Mouse (Mus musculus): ENCODE data around the gene Pcnt. TPM values are rescaled to one million over a fixed set of nuclear protein-coding genes. Genes with fewer than 3 reads are reported as not detected.

The Pcnt gene
- polyA plus RNA-seq, 1 experiment from 2014 or later, result 5.9 TPM

DNA sequence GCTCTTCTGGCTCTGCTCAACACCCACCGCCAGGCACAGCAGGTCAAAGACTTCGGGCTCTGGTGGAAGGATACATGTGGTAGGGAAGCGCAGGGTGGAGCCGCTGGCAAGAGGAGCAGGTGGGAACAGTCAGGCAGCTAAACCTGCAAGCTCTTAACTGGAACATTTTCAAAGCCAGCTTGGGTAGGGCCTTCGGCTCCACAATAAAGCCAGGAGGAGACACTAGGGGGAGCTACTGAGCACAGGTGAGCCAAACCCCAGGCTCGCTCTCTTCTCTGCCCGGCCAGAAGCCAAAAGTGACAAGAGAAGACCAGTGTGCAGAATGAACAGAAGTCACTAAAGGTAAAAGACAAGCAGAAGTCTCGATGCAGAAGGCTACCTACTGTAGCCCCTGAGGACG lies 50.8 kb downstream of the Pcnt start:
- H3K27me3 ChIP-seq (replicated peaks), result no peaks in the 10 kb centered on the region
- H3K36me3 ChIP-seq, result peaks cover 45% of the 10 kb centered on the region
- H3K9me3 ChIP-seq (replicated peaks), result no peaks in the 10 kb centered on the region
- H3K4me2 ChIP-seq, result no peak overlapping the region
- WGBS, result 86% methylated on average over 9 of the region's 9 CpGs
- no peak overlapping the region for H3K27ac ChIP-seq (replicated peaks)
- no peak overlapping the region for H3K9ac ChIP-seq (replicated peaks)
- no peak for ATAC-seq (ENCODE audit: low FRiP score)
- no peak overlapping the region for H3K4me3 ChIP-seq (replicated peaks)
- no peaks in the 10 kb centered on the region for H3K4me1 ChIP-seq

DNA sequence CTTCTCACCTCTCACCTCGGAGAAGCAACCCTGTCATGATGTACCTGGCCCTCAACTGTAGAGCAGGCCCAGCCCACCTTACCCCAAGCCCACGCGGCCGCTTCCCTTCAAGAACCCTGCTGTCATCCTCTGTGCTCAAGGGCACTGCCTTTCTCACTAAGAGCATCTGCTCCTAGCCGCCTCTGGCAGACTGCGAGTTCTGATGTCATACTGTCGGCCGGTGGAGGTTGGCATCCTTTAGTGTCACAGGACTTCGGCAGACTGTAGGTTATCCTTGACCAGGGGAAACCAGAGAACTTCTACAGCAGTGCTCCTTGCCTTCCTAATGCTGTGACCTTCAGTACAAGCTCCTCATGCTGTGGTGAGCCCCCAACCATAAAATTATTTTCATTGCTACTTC lies 51.4 kb downstream of the Pcnt start:
- no peaks in the 10 kb centered on the region for H3K9me3 ChIP-seq (replicated peaks)
- H3K36me3 ChIP-seq, result peaks cover 46% of the 10 kb centered on the region
- no peak overlapping the region for H3K9ac ChIP-seq (replicated peaks)
- no peak overlapping the region for H3K27ac ChIP-seq (replicated peaks)
- ATAC-seq (ENCODE audit: low FRiP score), result no peak
- 95% methylated on average over 9 of the region's 9 CpGs for WGBS
- H3K4me3 ChIP-seq (replicated peaks), result no peak overlapping the region
- no peaks in the 10 kb centered on the region for H3K27me3 ChIP-seq (replicated peaks)
- H3K4me2 ChIP-seq, result no peak overlapping the region
- no peaks in the 10 kb centered on the region for H3K4me1 ChIP-seq

GRCm38 (mm10) chr10:76374981-76375380 lies 67.6 kb downstream of the Pcnt start:
- H3K4me2 ChIP-seq, result no peak overlapping the region
- no peak overlapping the region for H3K4me3 ChIP-seq (replicated peaks)
- H3K9ac ChIP-seq (replicated peaks), result no peak overlapping the region
- no peaks in the 10 kb centered on the region for H3K9me3 ChIP-seq (replicated peaks)
- H3K27me3 ChIP-seq (replicated peaks), result no peaks in the 10 kb centered on the region
- no peaks in the 10 kb centered on the region for H3K4me1 ChIP-seq
- WGBS, result 92% methylated on average over 18 of the region's 18 CpGs
- no peak for ATAC-seq (ENCODE audit: low FRiP score)
- no peak overlapping the region for H3K27ac ChIP-seq (replicated peaks)
- peaks cover 43% of the 10 kb centered on the region for H3K36me3 ChIP-seq

DNA sequence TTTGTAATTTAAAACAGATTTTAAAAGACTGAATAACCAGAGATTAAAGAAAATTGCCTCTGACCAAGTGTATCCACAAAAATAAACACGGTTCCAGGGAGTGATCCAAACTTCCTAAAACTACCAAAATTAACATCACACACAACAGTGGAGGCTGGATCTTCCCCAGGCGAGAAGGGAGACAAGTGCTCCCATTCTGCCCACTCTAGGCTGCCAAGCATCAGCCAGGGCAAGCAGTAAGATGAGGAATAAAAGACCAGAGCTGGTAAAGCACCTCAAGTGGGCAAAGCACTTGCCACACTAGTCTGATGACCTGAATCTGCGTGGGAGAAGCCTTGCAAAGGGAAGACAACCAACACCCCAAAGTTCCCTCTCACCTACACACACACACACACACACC lies 70.8 kb downstream of the Pcnt start:
- Histone ChIP-seq H3K9me3 (replicated peaks) (no peaks in the 10 kb centered on the region), H3K9ac (replicated peaks) (no peak overlapping the region), H3K4me1 (no peaks in the 10 kb centered on the region), H3K36me3 (peaks cover 43% of the 10 kb centered on the region), H3K4me3 (replicated peaks) (no peak overlapping the region), H3K27me3 (replicated peaks) (no peaks in the 10 kb centered on the region), H3K27ac (replicated peaks) (no peak overlapping the region), H3K4me2 (no peak overlapping the region)
- 80% methylated on average over 3 of the region's 3 CpGs for WGBS
- ATAC-seq (ENCODE audit: low FRiP score), result no peak

DNA sequence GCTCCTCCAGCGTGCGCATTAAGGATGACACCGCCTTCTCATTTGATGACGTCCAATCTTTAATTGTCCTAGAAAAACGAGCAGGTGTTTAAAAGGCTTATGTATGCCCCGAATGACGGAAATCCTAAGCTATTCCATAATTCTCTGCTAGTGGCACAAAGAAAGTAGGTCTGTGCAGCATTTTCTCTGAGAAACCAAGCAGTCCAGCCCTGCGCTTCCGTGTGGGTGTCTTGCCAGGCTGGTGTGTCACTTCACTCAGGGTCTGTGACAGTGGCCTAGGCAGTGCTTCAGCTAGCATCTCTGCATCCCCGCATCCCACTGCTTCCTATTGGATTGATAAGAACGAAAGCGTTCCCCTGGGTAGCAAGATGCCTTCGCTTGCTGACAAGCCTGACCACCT lies 73.8 kb downstream of the Pcnt start:
- ATAC-seq (ENCODE audit: low FRiP score), result no peak
- Histone ChIP-seq H3K27ac (replicated peaks) (no peak overlapping the region), H3K36me3 (peaks cover 39% of the 10 kb centered on the region), H3K4me2 (no peak overlapping the region), H3K9me3 (replicated peaks) (no peaks in the 10 kb centered on the region), H3K4me1 (no peaks in the 10 kb centered on the region), H3K4me3 (replicated peaks) (no peak overlapping the region), H3K27me3 (replicated peaks) (no peaks in the 10 kb centered on the region), H3K9ac (replicated peaks) (no peak overlapping the region)
- WGBS, result 95% methylated on average over 13 of the region's 13 CpGs

- H3K9ac ChIP-seq (replicated peaks), result no peak overlapping the region
Measured at GRCm38 (mm10) chr10:76363233-76363632, 79.4 kb downstream of the Pcnt start.

DNA sequence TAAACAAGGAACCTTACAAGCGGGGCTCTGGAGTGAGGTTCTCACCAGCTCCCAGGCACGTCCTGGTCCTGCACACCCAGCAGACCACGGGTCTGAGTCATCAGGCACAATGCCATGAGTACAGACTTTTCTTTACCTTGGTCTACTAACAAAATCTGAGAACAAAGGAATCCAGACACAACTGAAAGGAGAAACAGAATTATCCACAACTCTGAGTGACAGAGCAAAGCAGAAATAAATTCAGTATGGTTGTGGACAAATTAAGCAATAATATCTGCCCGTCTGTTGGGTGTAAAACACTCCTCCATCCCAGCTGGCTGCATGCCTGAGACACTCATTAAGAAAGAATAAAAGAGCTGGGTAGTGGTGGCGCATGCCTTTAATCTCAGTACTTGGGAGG lies 84.1 kb downstream of the Pcnt start:
- Histone ChIP-seq H3K9me3 (replicated peaks) (no peaks in the 10 kb centered on the region), H3K36me3 (peaks cover 25% of the 10 kb centered on the region), H3K9ac (replicated peaks) (no peak overlapping the region), H3K4me2 (no peak overlapping the region), H3K4me3 (replicated peaks) (no peak overlapping the region), H3K27ac (replicated peaks) (no peak overlapping the region), H3K4me1 (no peaks in the 10 kb centered on the region), H3K27me3 (replicated peaks) (no peaks in the 10 kb centered on the region)
- WGBS, result 77% methylated on average over 5 of the region's 5 CpGs
- ATAC-seq (ENCODE audit: low FRiP score), result no peak

More at GRCm38 (mm10) chr10:76363233-76363632, 79.4 kb downstream of the Pcnt start:
- Histone ChIP-seq H3K27me3 (replicated peaks) (no peaks in the 10 kb centered on the region), H3K4me3 (replicated peaks) (no peak overlapping the region), H3K4me2 (no peak overlapping the region), H3K27ac (replicated peaks) (no peak overlapping the region; the same call in 1 of the 2 replicates), H3K36me3 (peaks cover 20% of the 10 kb centered on the region), H3K9me3 (replicated peaks) (no peaks in the 10 kb centered on the region), H3K4me1 (no peaks in the 10 kb centered on the region)
- 46% methylated on average over 3 of the region's 3 CpGs for whole genome bisulfite sequencing
- ATAC-seq (ENCODE audit: low FRiP score), result no peak

GRCm38 (mm10) chr10:76357286-76357875 lies 85.2 kb downstream of the Pcnt start:
- H3K4me3 ChIP-seq (replicated peaks), result no peak overlapping the region
- H3K4me1 ChIP-seq, result no peaks in the 10 kb centered on the region
- H3K9me3 ChIP-seq (replicated peaks), result no peaks in the 10 kb centered on the region
- no peak overlapping the region for H3K9ac ChIP-seq (replicated peaks)
- H3K4me2 ChIP-seq, result no peak overlapping the region
- no peak overlapping the region for H3K27ac ChIP-seq (replicated peaks)
- H3K27me3 ChIP-seq (replicated peaks), result no peaks in the 10 kb centered on the region
- no peak for ATAC-seq (ENCODE audit: low FRiP score)
- peaks cover 34% of the 10 kb centered on the region for H3K36me3 ChIP-seq
- 91% methylated on average over 8 of the region's 8 CpGs for WGBS

GRCm38 (mm10) chr10:76354974-76355373 lies 87.6 kb downstream of the Pcnt start:
- no peaks in the 10 kb centered on the region for H3K9me3 ChIP-seq (replicated peaks)
- H3K4me1 ChIP-seq, result no peaks in the 10 kb centered on the region
- no peak overlapping the region for H3K27ac ChIP-seq (replicated peaks)
- no peak overlapping the region for H3K9ac ChIP-seq (replicated peaks)
- WGBS, result 90% methylated on average over 12 of the region's 12 CpGs
- H3K4me2 ChIP-seq, result no peak overlapping the region
- ATAC-seq (ENCODE audit: low FRiP score), result no peak
- H3K36me3 ChIP-seq, result peaks cover 51% of the 10 kb centered on the region
- no peaks in the 10 kb centered on the region for H3K27me3 ChIP-seq (replicated peaks)
- H3K4me3 ChIP-seq (replicated peaks), result no peak overlapping the region

GRCm38 (mm10) chr10:76353986-76354385 lies 88.6 kb downstream of the Pcnt start:
- Histone ChIP-seq H3K27ac (replicated peaks) (no peak overlapping the region), H3K36me3 (peaks cover 51% of the 10 kb centered on the region), H3K4me3 (replicated peaks) (no peak overlapping the region), H3K4me2 (no peak overlapping the region), H3K27me3 (replicated peaks) (no peaks in the 10 kb centered on the region), H3K4me1 (no peaks in the 10 kb centered on the region), H3K9me3 (replicated peaks) (no peaks in the 10 kb centered on the region), H3K9ac (replicated peaks) (no peak overlapping the region)
- no peak for ATAC-seq (ENCODE audit: low FRiP score)
- 97% methylated on average over 12 of the region's 12 CpGs for WGBS

GRCm38 (mm10) chr10:76351953-76352352 lies 90.6 kb downstream of the Pcnt start:
- WGBS, result 86% methylated on average over 7 of the region's 7 CpGs
- Histone ChIP-seq H3K9ac (replicated peaks) (no peak overlapping the region), H3K4me3 (replicated peaks) (no peak overlapping the region), H3K4me2 (no peak overlapping the region), H3K27me3 (replicated peaks) (no peaks in the 10 kb centered on the region), H3K9me3 (replicated peaks) (no peaks in the 10 kb centered on the region), H3K4me1 (no peaks in the 10 kb centered on the region), H3K27ac (replicated peaks) (no peak overlapping the region), H3K36me3 (peaks cover 51% of the 10 kb centered on the region)
- no peak for ATAC-seq (ENCODE audit: low FRiP score)

- ATAC-seq (ENCODE audit: low FRiP score), result no peak
- 13% methylated on average over 4 of the region's 4 CpGs for WGBS
- Histone ChIP-seq H3K4me3 (replicated peaks) (peak overlapping the region; percentile 65; the same call in 1 of the 2 replicates), H3K27me3 (replicated peaks) (no peaks in the 10 kb centered on the region), H3K9me3 (replicated peaks) (no peaks in the 10 kb centered on the region), H3K4me2 (peak overlapping the region; percentile 82), H3K9ac (replicated peaks) (no peak overlapping the region), H3K27ac (replicated peaks) (no peak overlapping the region), H3K4me1 (peaks cover 25% of the 10 kb centered on the region), H3K36me3 (peaks cover 11% of the 10 kb centered on the region)
Measured at GRCm38 (mm10) chr10:76346589-76346988, 96.0 kb downstream of the Pcnt start.

All from neural tube, embryonic 15.5 days (tissue).